Mouse (Mus musculus) spleen, postnatal 10 days (tissue): ENCODE data around the gene Tldc2.

Source experiments
- DNase-seq, 2 experiments: peaks; one replicate each; pipeline ENCODE4 v3.0.0; 2021 to 2022; ENCODE audit warnings: low spot score in 2 of 2

Tldc2 gene

GRCm38 (mm10) chr2:157127370-157127769 is 40.5 kb downstream of the Tldc2 start:
- no peak for DNase-seq

GRCm38 (mm10) chr2:157128072-157128471 is 41.2 kb downstream of the Tldc2 start:
- peak in 1 of 2 experiments; percentile 39 for DNase-seq

- no peak for DNase-seq
Measured at GRCm38 (mm10) chr2:157129096-157129495, 42.2 kb downstream of the Tldc2 start.

- peak; percentile 27 to 29 for DNase-seq
Measured at GRCm38 (mm10) chr2:157129601-157130164, 42.8 kb downstream of the Tldc2 start.

GRCm38 (mm10) chr2:157130813-157131514 is 44.1 kb downstream of the Tldc2 start:
- peak; percentile 31 to 32 for DNase-seq

- DNase-seq = peak in 1 of 2 experiments; percentile 15
Measured at GRCm38 (mm10) chr2:157132086-157132485, 45.2 kb downstream of the Tldc2 start.

- no peak for DNase-seq
Measured at GRCm38 (mm10) chr2:157132686-157133540, 46.1 kb downstream of the Tldc2 start.

GRCm38 (mm10) chr2:157133769-157134478 is 47.1 kb downstream of the Tldc2 start:
- peak; percentile 24 to 37 for DNase-seq

- peak; percentile 63 to 69 for DNase-seq
Measured at GRCm38 (mm10) chr2:157134479-157134931, 47.6 kb downstream of the Tldc2 start.

- DNase-seq = peak; percentile 93 to 98
Measured at GRCm38 (mm10) chr2:157135014-157135413, 48.2 kb downstream of the Tldc2 start, which contains the start of gene Samhd1. TSS of gene Samhd1 (minus strand) at chr2:157135265.

GRCm38 (mm10) chr2:157135529-157136120 is 48.8 kb downstream of the Tldc2 start:
- peak in 1 of 2 experiments; percentile 22 for DNase-seq

- no peak for DNase-seq
Measured at GRCm38 (mm10) chr2:157136176-157136575, 49.3 kb downstream of the Tldc2 start.

GRCm38 (mm10) chr2:157136646-157137045 is 49.8 kb downstream of the Tldc2 start:
- DNase-seq = no peak

GRCm38 (mm10) chr2:157137959-157138731 is 51.3 kb downstream of the Tldc2 start:
- peak in 1 of 2 experiments; percentile 33 for DNase-seq

GRCm38 (mm10) chr2:157138808-157139207 is 52.0 kb downstream of the Tldc2 start:
- DNase-seq = no peak

GRCm38 (mm10) chr2:157139251-157139802 is 52.5 kb downstream of the Tldc2 start:
- peak in 1 of 2 experiments; percentile 18 for DNase-seq

- no peak for DNase-seq
Measured at GRCm38 (mm10) chr2:157141962-157142361, 55.1 kb downstream of the Tldc2 start.

GRCm38 (mm10) chr2:157144132-157144531 is 57.3 kb downstream of the Tldc2 start:
- DNase-seq = no peak

GRCm38 (mm10) chr2:157145173-157145572 is 58.3 kb downstream of the Tldc2 start:
- no peak for DNase-seq
